Mouse (Mus musculus) C2C12 (cell line): ENCODE data around the gene Hmgb3.

Experiments used
- CEBPB ChIP-seq: IDR thresholded peaks from one replicate; pipeline ENCODE4 v1.6.1; 2011; ENCODE audit warnings: low read depth, mild to moderate bottlenecking, control low read depth, moderate library complexity
- CTCF ChIP-seq: IDR thresholded peaks from one replicate; pipeline ENCODE4 v1.5.1; 2011; ENCODE audit not compliant: control insufficient read depth, insufficient read depth, insufficient read length
- FOSL1 ChIP-seq: IDR thresholded peaks from one replicate; pipeline ENCODE4 v1.8.0; 2011; ENCODE audit warnings: mild to moderate bottlenecking, low read length; ENCODE audit not compliant: poor library complexity, insufficient read depth, severe bottlenecking
- MAX ChIP-seq: IDR thresholded peaks from one replicate; pipeline ENCODE4 v1.6.1; 2011; ENCODE audit warnings: mild to moderate bottlenecking, control low read depth
- MYOD1 ChIP-seq: IDR thresholded peaks from one replicate; pipeline ENCODE4 v1.6.1; 2011; ENCODE audit warnings: low read depth; ENCODE audit not compliant: control insufficient read depth, insufficient read length
- MYOG ChIP-seq: IDR thresholded peaks from one replicate; pipeline ENCODE4 v1.6.1; 2011; ENCODE audit not compliant: control insufficient read depth, insufficient read length; ENCODE audit errors: extremely low read depth
- USF1 ChIP-seq: IDR thresholded peaks from one replicate; pipeline ENCODE4 v1.6.1; 2011; ENCODE audit warnings: low read depth, mild to moderate bottlenecking, control low read depth, moderate library complexity

- TF ChIP-seq CTCF: no peak
- no peak for TF ChIP-seq CEBPB
- no peak for TF ChIP-seq MYOD1
- TF ChIP-seq USF1: no peak
- no peak for TF ChIP-seq MYOG
- no peak for TF ChIP-seq FOSL1
- TF ChIP-seq MAX: no peak
Observed at GRCm38 (mm10) chrX:71519252-71519651, 36.5 kb upstream of the Hmgb3 start.
